Mouse (Mus musculus): ENCODE data around the gene Psmc2.

Psmc2 gene

DNA sequence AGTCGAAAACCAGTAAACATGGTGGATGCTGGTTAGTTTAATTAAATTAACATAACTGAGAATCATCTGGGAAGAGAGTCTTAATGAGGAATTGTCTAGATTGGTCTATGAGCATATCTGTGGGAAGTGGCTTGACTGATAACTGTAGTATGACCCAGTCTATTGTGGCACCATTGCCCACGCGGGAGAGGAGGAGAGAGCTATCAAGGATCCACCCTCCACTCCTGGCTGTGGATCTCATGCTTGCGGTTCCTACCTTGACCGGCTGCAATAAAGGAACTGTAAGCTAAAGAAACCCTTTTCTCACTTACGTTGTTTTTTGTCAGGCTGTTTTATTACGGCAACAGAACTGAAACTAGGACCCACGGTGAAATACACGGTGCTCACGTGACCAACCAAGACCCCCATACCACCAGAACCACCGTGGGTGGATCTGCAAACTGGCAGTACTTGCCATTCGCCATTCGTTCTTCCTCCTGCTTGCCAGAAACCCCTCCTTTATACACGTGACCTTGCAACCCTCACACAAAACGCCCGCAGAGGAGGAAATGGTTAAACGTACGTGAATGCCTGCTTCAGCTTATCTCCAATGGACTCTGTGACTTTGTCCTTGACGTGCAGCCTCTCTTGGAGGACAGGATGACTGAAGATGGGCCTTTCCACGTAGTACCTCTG lies 61.7 kb downstream of the Psmc2 start:
- Histone ChIP-seq H3K27me3 (ENCODE audit: control insufficient read depth, insufficient read depth, low read length, poor library complexity, severe bottlenecking) (no peaks in the 10 kb centered on the region), H3K36me3 (ENCODE audit: control insufficient read depth, insufficient read depth, low read length, poor library complexity, severe bottlenecking) (no peaks in the 10 kb centered on the region)
- no peak for DNase-seq (ENCODE audit: low read depth, low spot score)

DNA sequence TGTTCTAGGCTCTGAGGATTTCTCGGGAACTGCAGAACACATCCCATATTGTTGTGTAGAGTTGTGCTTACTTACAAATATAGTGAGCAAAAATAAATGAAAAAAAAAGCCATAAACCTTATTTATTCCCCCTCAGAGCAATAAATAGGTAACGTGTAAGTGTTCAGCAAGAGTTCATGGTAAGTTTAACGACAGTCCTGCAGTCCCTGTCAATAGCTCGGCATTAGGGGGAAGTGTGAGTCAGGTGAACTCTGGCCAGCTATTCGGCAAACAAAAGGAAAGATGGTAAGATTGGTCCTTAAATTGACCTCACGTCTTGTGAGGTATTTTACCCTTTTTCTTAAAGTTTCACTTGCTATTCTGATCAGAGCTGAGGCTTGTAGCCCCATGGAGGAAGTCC lies 62.4 kb downstream of the Psmc2 start:
- Histone ChIP-seq H3K27me3 (ENCODE audit: control insufficient read depth, insufficient read depth, low read length, poor library complexity, severe bottlenecking) (no peaks in the 10 kb centered on the region), H3K36me3 (ENCODE audit: control insufficient read depth, insufficient read depth, low read length, poor library complexity, severe bottlenecking) (no peaks in the 10 kb centered on the region)
- no peak for DNase-seq (ENCODE audit: low read depth, low spot score)

DNA sequence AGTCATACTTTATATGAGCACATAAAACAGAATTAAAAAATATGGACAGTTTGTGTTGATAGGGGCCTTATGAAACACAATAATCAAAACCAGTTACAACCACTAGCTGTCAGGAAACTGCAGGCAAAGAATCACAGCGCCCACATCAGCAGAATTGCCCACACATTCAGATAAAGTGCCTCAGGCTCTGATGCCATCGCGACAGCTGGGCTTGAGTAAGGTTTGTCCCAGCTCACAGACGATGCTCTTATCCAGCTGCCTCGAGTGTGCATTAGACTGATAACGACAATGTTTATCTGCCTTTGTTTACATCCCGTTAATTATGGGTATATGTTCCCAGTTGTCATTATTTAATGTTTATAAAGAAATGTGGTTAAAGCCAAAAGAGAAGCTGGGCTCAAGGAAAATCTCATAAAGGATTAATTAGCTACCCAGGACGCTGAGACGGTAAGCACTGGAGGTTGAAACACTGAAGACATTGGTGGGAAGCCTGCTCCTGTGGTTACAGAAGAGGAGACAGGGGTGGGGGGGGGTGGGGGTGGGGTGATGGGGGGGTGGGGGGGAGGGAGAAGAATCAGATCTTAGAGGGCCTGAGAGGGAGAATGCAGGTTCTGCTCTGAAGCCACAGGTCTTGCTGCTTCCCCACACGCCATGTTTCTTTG lies 66.7 kb downstream of the Psmc2 start:
- DNase-seq (ENCODE audit: low read depth, low spot score): no peak
- no peaks in the 10 kb centered on the region for H3K27me3 ChIP-seq (ENCODE audit: control insufficient read depth, insufficient read depth, low read length, poor library complexity, severe bottlenecking)
- H3K36me3 ChIP-seq (ENCODE audit: control insufficient read depth, insufficient read depth, low read length, poor library complexity, severe bottlenecking): no peaks in the 10 kb centered on the region
